Mouse (Mus musculus) spleen, postnatal 10 days (tissue): ENCODE data around the gene Mbd5.

Experiments used
- DNase-seq, 2 experiments: peaks; one replicate each; pipeline ENCODE4 v3.0.0; 2021 to 2022; ENCODE audit warnings: low spot score in 2 of 2

Gene Mbd5

DNA sequence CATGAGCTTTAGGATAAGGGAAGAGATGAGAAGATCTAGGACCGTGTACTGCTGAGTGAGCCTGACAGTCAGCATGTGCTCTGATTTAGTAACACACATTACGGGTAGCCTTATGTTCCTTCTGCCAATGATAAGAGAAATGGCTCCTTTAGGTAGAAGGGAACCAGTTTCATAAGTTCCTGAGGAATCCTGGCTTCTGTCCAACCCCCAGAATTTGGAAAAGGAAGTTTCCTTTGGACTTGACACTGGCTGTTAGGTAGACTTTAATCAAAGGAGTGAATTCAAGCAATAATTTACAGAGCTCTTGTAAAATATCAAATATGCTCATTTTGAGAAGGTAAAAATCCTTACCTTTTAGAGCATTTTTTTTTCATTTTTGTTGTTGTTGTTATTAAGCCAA is 396.5 kb downstream of the Mbd5 start:
- DNase-seq: no peak

DNA sequence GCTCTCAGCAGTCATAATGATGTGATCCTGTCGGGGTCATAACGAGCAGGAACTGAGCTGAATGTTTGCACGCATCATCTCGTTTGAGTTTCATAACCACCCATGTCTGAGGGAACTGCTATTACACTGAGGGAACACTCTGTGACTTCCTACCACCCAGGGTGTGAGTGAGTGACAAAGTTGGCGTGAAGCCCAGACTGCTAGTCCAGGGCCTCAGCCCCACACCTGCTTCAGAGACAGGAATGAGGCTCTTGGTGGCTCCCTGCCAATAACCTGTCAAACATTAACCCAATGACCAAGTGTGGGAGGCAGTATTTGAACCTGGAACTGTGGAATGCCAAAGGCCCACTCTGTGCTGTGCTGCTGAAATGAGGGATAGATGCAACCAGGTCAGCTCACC is 400.5 kb downstream of the Mbd5 start:
- peak in 1 of 2 experiments; percentile 37 for DNase-seq

DNA sequence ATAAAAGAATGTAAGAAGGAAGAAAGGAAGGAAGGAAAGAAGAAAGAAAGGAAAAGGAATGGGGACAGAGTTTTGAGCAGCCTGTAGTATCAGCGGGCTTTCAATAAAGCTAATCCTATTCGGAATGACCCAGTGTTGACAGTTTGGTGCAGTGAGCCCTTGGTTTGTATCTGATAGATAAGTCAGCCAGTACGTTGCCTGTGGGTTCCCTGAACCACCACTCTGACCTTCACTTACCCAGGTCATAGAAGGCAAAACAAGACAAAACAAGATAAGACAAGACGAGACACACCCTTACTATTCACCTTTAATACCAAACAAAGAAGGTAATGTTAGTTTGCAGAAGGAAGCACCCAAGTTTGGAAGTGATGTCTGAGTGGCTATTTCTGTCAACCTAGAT is 401.5 kb downstream of the Mbd5 start:
- no peak for DNase-seq

DNA sequence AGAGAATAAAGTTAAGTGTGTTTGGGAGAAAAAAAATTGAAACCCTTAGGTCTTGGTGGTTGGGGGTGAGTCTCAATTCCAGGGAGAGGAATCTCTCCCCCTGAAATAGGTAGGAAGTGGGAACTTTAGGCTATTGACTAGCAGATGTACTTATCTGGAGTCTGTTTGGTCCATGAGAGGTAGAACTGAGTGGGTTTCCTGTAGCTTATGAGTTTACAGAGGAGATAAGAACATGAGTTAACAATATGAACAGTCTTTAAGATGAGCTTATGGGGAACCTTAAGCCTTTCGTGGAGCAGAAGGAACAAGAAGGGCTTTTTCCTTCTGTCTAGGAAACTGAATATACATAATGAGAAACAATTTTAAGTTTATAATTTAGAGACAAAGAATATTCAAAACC is 404.8 kb downstream of the Mbd5 start:
- no peak for DNase-seq

DNA sequence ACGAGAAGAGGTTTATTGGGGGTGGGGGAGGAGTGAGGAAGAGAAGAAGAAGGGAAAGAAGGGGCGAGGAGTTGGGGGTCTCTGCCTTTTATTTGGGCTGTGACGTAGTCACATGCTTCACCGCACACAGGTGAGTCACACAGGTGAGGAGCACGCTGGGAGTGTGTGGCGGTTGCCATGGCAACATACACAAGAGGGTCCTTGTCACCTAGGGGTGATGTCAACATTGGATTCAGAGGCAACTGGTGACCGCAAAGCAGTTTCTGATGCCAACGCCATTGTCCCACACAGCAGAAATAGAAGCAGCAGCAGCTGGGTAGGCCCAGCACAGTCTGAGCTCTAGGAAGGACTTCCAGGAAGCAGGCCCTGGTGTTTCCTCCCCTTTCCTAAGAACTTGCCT is 406.6 kb downstream of the Mbd5 start:
- DNase-seq: no peak

DNA sequence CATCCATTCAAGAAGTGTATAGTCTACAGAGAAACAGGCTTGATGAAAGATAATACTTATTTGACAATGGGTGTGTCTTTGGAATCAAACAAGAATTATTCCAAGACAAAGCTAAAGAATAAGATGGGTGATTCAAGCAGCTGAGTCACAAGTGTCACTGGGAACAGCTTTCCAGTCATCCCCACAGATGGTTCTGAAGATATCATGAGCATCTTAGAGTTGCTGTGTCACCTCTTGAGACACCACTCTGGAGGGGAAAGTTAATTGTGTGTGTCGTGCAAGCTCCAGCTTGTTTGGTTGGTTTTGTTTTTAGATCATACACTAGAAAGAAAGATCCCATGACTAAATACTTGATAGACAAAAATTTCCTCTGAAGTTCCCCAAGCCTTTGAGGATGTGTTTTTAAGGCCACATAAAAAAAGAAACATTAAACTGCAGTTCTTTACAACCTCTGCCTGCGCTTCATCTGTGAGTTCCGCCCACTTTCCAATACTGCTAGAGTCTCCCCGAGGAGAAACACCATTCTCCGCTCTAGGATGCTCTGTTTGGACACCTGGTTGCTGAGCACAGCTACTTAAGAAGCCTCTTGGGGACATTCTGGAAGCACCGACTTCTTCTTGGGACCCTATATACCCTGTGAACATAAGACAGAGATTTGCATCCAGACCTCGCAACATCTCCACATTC is 409.0 kb downstream of the Mbd5 start:
- no peak for DNase-seq

DNA sequence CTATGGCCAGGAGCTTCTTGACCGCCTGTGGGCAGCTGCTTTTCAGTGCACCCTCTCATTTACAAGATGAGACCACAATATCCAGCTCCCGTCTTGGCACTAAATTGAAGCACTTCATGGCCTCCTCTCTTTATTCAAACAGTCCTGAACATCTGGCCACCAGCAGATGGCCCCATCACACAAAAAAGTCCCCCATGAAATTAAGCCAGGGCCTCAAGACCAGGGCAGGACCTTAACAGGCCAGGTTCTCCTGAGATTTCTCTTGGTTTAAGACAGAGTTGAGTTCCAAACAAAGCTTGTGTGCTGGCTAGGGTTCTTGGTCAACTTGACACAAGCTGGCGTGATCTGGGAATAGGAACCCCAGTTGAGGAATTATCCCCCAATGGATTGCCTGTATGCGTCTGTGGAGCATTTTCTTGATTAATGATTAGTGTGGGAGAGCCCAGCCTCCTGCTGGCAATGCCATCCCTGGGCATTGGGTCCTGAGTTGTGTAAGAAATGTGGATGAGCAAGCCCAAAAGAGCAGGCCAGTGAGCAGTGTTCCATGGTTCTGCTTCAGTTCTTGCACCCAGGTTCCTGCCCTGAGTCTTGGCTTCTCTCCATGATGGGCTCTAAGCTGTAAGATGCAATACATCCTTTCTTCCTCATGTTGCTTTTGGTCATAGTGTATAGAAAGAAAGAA is 409.7 kb downstream of the Mbd5 start:
- DNase-seq: peak; percentile 8 to 50

DNA sequence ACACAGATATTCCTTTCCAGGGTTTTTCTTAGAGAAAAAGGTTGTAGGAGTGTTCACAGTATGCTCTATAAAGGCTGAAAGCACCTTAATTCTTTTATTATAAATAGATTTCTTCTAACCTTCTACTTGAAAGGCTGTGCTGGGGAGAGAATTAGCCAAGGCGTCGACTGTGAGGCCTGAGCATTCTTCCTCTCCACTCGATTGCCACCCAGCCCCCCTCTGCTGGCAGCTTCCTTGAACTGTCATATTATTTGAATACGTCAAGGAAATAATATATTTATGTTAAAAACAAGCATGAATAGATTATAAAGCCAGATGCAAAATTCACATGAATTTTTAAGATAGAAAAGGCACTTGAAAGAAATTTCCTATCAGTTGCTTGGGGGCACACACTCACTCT is 410.4 kb downstream of the Mbd5 start:
- DNase-seq: no peak

DNA sequence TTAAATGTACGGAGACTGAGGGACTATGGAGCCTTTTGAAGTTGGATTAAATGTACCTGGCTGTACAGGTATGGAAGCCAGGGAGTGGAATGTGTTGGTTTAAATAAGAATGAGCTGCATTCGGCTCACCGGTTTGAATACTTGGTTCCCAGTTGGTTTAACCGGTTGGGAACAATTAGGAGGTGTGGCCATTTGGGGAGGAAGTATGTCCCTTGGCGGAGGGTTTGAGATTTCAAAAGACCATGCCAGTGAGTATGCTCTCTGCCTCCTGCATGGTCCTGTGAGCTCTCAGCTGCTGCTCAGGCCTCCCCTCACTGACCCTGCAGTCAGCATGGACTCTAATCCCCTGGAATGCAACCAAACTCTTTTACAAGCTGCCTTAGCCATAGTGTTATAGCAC is 415.2 kb downstream of the Mbd5 start:
- no peak for DNase-seq

DNA sequence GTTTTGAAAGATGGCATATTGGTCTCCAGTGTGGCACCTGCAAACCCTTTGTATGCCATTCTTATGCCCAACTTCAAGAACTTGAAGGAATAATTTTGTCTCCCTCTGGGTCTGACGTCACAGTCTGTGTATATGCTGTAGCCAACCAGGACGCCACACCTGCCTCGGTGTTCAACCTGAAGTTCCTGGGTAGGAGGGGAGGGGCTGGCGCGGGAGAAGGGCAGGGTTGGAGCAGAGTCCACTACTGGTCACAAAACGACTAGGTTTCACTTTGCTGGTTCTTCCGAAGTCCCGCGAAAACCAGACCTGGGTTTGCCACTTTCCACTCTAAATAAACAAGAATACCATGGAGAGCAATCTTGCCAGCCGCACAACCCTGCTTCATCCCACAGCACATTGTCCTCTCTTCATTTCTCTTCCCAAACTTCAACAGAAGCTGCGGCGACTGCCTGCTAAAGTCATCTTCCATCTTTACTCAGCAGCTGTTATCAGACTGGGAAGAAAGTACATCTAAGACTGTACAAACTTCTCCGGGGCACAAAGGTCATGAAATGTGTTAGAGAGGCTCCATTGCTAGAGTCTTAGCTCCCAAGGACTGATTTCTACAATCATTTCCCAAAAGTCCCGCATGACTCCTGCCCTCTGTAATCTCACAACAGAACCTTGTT is 417.7 kb downstream of the Mbd5 start:
- no peak for DNase-seq

DNA sequence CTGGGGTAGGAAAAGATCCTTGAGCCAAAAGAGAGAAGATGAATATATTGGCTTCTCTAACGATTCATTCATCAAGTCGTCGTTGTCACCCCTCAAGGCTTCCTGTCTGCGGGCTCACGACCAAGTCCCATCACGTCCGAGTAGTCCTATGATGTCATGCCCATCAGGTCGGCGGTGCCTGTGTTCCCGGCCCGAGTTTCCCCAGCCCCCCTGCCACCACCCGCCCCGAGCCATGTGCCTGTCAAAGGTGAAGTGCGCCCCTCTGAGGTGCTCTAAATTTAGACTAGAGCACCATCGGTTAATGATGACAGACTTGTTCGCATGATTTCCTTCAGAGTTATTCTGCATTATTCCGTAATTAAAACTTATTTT is 418.2 kb downstream of the Mbd5 start:
- DNase-seq: no peak

DNA sequence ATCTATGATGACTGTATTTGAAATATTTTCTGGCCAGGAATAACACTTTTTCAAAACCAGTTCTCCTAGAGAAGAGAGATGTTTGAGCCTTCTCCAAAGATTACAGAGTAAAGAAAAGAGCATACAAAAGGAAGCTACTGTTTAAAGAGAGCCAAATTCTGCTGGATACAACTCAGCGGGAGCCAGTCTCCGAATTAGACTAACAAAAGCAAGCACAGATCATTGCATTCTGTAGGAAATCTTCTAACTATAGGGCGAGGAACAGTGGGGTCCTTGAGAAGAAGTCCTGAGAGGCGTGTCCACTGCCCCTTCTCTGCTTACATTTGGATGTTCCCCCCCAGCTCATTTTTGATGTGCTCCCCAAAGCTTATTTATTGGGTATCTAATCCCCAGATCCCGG is 422.3 kb downstream of the Mbd5 start:
- no peak for DNase-seq

DNA sequence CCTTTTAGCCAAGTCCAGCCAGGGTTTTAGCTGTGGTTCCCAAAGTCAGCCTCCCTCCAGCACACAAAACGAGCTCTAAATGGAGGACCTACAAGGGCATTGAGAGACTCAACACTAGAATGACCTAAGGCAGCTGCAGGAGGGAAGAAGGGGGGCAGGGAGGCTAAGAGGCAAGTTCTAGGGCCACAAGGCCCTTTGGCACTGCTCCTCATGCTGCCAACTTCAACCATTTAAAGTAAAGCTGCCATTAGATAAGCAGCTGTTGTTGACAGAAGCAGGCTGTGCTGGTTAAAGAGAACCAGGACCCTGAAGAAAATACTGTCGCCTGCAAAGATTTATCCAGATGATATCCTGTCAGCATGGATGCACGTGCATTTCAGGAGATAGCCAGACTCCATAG is 423.3 kb downstream of the Mbd5 start:
- DNase-seq: no peak
